Mouse (Mus musculus): Measurements from ENCODE around the gene Idua. TPM values are rescaled to one million over a fixed set of nuclear protein-coding genes. Genes with fewer than 3 reads are reported as not detected.
A peak's percentile ranks its signal among the peaks of the same experiment; 100 is the strongest.
"Not testable (repeated sequence)": the region's sequence is repeated elsewhere in the genome, so short reads cannot be mapped to it uniquely, and the experiment has no call there.

Idua gene
- total RNA-seq (2021), result 1 to 10 TPM; 8.6 to 9.4 TPM
- long read RNA-seq, partial matches to known transcripts, result 1 of 8 reads
- long read RNA-seq, other reads (novel, unspliced or antisense), result 5 of 8 reads

GRCm38 (mm10) chr5:108659698-108660631, at the start of gene Idua:
Gene Idua (plus strand): TSS chr5:108660331.
- no peak for DNase-seq (ENCODE audit: low spot score in 2 of 2)

GRCm38 (mm10) chr5:108610426-108610825, 49.7 kb upstream of the Idua start:
- DNase-seq (ENCODE audit: low spot score in 2 of 2), result no peak

GRCm38 (mm10) chr5:108621870-108622269, 38.3 kb upstream of the Idua start:
- no peak for DNase-seq (ENCODE audit: low spot score in 2 of 2)

- DNase-seq (ENCODE audit: low spot score in 2 of 2), result no peak
Measured at GRCm38 (mm10) chr5:108626050-108626660, 34.0 kb upstream of the Idua start.

GRCm38 (mm10) chr5:108628891-108629633, 31.1 kb upstream of the Idua start:
- DNase-seq (ENCODE audit: low spot score in 2 of 2), result no peak

GRCm38 (mm10) chr5:108629634-108630483, 30.3 kb upstream of the Idua start, which contains the start of the genes Gak and Tmem175:
Gene Gak (minus strand): TSS chr5:108629755.
Gene Tmem175 (plus strand): TSS chr5:108629770.
- peak; percentile 88 to 91 for DNase-seq (ENCODE audit: low spot score in 2 of 2)

- no peak for DNase-seq (ENCODE audit: low spot score in 2 of 2)
Measured at GRCm38 (mm10) chr5:108633676-108634075, 26.5 kb upstream of the Idua start.

- DNase-seq (ENCODE audit: low spot score in 2 of 2), result not testable (repeated sequence)
Measured at GRCm38 (mm10) chr5:108634088-108634487, 26.0 kb upstream of the Idua start.

GRCm38 (mm10) chr5:108636172-108636571, 24.0 kb upstream of the Idua start:
- DNase-seq (ENCODE audit: low spot score in 2 of 2), result no peak

- no peak for DNase-seq (ENCODE audit: low spot score in 2 of 2)
Measured at GRCm38 (mm10) chr5:108643674-108644073, 16.5 kb upstream of the Idua start.

GRCm38 (mm10) chr5:108645651-108646342, 14.3 kb upstream of the Idua start:
- DNase-seq (ENCODE audit: low spot score in 2 of 2), result peak; percentile 46 to 62

- no peak for DNase-seq (ENCODE audit: low spot score in 2 of 2)
Measured at GRCm38 (mm10) chr5:108646343-108646660, 13.8 kb upstream of the Idua start.

GRCm38 (mm10) chr5:108647311-108647710, 12.8 kb upstream of the Idua start:
- no peak for DNase-seq (ENCODE audit: low spot score in 2 of 2)

GRCm38 (mm10) chr5:108647820-108648465, 12.2 kb upstream of the Idua start:
- no peak for DNase-seq (ENCODE audit: low spot score in 2 of 2)

GRCm38 (mm10) chr5:108648937-108649576, 11.1 kb upstream of the Idua start:
- DNase-seq (ENCODE audit: low spot score in 2 of 2), result no peak

GRCm38 (mm10) chr5:108650341-108650740, 9.8 kb upstream of the Idua start:
- no peak for DNase-seq (ENCODE audit: low spot score in 2 of 2)

GRCm38 (mm10) chr5:108651136-108651720, 8.9 kb upstream of the Idua start:
- DNase-seq (ENCODE audit: low spot score in 2 of 2), result no peak

GRCm38 (mm10) chr5:108651823-108652222, 8.3 kb upstream of the Idua start:
- DNase-seq (ENCODE audit: low spot score in 2 of 2), result no peak

- peak in 1 of 2 experiments; percentile 13 for DNase-seq (ENCODE audit: low spot score in 2 of 2)
Measured at GRCm38 (mm10) chr5:108653341-108653740, 6.8 kb upstream of the Idua start.

Data from layer of hippocampus, postnatal 10 days (tissue).